Mouse (Mus musculus) embryonic fibroblast, embryonic 13.5 days (primary cell): ENCODE measurements around the gene Ears2. TPM values are rescaled to one million over a fixed set of nuclear protein-coding genes. Genes with fewer than 3 reads are reported as not detected.
"Not testable (repeated sequence)": the region's sequence is repeated elsewhere in the genome, so short reads cannot be mapped to it uniquely, and the experiment has no call there.

Source experiments
- H3K27ac ChIP-seq: 2 replicates; pipeline ENCODE4 v1.5.1; 2012; ENCODE audit warnings: low read length, control low read depth, inconsistent platforms; ENCODE audit not compliant: insufficient read depth
- H3K4me1 ChIP-seq: 2 replicates; pipeline ENCODE4 v1.6.1; 2011; ENCODE audit warnings: low read length; ENCODE audit not compliant: control insufficient read depth, insufficient read depth
- H3K4me3 ChIP-seq: 2 replicates; pipeline ENCODE4 v1.5.1; 2011; ENCODE audit warnings: mild to moderate bottlenecking, control low read depth, low read length; ENCODE audit not compliant: insufficient read depth
- CTCF ChIP-seq: IDR thresholded peaks from 2 replicates; pipeline ENCODE4 v1.5.1; 2011; ENCODE audit warnings: mild to moderate bottlenecking, control low read depth, low read length, moderate library complexity, borderline replicate concordance; ENCODE audit not compliant: insufficient read depth
- POLR2A ChIP-seq: IDR thresholded peaks from 2 replicates; pipeline ENCODE4 v1.6.1; 2011; ENCODE audit warnings: low read depth, mild to moderate bottlenecking, control low read depth, low read length, moderate library complexity
- polyA plus RNA-seq: library from polyadenylated mRNA; stranded (reverse); fragments of >200 nt; gene quantifications from 2 replicates; pipeline ENCODE4 v1.2.4, GENCODE M21; 2011; ENCODE audit warnings: low read depth; ENCODE audit not compliant: missing spikeins, insufficient read length

The Ears2 gene
- 4.0 and 4.2 TPM in 2 replicates for polyA plus RNA-seq

DNA sequence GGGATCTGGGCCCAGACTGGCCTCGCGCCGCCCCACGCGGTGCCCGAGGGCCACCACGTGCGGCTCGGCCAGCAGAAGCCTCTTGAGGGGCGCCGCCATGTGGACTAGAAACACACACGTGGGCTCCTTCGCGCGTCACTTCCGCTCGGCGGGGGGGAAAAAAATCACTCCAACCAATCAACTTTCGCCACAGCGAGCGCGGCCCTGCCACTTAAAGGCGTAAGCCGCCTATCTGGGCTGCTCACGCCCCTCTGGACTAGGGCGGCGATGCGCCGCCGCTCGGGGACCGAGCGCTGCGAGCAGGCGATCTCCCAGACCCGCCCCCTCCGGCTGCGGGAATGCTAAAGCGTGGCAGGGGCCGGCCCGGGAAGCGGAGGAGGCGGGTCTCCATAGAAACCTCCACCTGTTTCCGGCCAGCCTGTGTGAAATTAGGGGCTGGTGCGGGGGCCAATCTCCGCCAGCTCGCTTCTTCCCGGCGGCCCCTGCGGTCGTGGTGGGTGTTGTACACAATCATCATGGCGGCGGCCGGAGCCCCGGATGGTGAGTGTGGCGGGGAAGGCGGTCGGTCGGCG, at the start of gene Ears2, which contains the start of gene Ubfd1:
TSS of gene Ears2 (minus strand) at position 319 of the 572 bp plus-strand sequence.
TSS of gene Ubfd1 (plus strand) at position 231 of the 572 bp plus-strand sequence.
- Histone ChIP-seq H3K4me3 (peak within 1 kb of the TSS; percentile 99), H3K4me1 (peaks cover 9% of the 10 kb centered on the region), H3K27ac (peak within 1 kb of the TSS; percentile 91)
- peak; percentile 74 for TF ChIP-seq POLR2A
- no peak for TF ChIP-seq CTCF

- H3K27ac ChIP-seq, result no peak overlapping the region
- no peaks in the 10 kb centered on the region for H3K4me1 ChIP-seq
- no peak for TF ChIP-seq POLR2A
- H3K4me3 ChIP-seq, result no peak overlapping the region
These were observed 41.1 kb upstream of the Ears2 start for GRCm38 (mm10) chr7:122108206-122108605.

- Histone ChIP-seq H3K4me1 (peaks cover 6% of the 10 kb centered on the region), H3K4me3 (peak within 1 kb of the TSS; percentile 99), H3K27ac (no peak within 1 kb of the TSS)
- peak; percentile 61 for TF ChIP-seq POLR2A
- TF ChIP-seq CTCF, result peak; percentile 41; the same call in 1 of the 2 replicates
These were observed 34.7 kb upstream of the Ears2 start, which contains the start of gene Ndufab1 for GRCm38 (mm10) chr7:122101747-122102244. Gene Ndufab1 (minus strand): TSS chr7:122101886.

GRCm38 (mm10) chr7:122101014-122101746, 34.1 kb upstream of the Ears2 start:
- not testable (repeated sequence) for H3K4me1 ChIP-seq, H3K27ac ChIP-seq
- peak overlapping the region; percentile 99 for H3K4me3 ChIP-seq

DNA sequence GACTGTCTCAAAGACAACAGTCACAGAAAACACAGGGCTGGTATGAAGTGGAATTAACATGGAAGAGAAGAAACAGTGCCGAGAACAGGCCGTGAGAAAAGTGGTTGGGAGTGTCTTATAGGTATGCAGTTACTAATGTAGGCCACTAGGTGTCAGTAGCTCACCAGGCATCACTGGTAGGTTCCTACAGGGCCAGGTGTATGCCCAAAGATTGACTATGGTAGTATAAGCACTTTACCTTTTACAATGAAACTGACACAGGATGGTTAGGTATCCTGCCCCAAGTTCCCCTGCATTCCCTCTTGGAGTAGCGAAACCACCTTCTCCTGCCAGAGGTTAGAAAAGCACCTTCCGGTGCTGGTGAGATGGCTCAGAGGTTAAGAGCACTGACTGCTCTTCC, 32.2 kb upstream of the Ears2 start:
- no peak overlapping the region for H3K27ac ChIP-seq
- peak; percentile 37; the same call in 1 of the 2 replicates for TF ChIP-seq CTCF
- no peak for TF ChIP-seq POLR2A
- H3K4me1 ChIP-seq, result peaks cover 6% of the 10 kb centered on the region
- H3K4me3 ChIP-seq, result no peak overlapping the region

- Histone ChIP-seq H3K4me3 (no peak overlapping the region), H3K4me1 (peaks cover 6% of the 10 kb centered on the region), H3K27ac (no peak overlapping the region)
- TF ChIP-seq POLR2A, result no peak
- no peak for TF ChIP-seq CTCF
These were observed 30.9 kb upstream of the Ears2 start for GRCm38 (mm10) chr7:122098009-122098408.

- no peak overlapping the region for H3K27ac ChIP-seq
- H3K4me1 ChIP-seq, result peaks cover 2% of the 10 kb centered on the region
These were observed 27.7 kb upstream of the Ears2 start for GRCm38 (mm10) chr7:122094564-122095330.

DNA sequence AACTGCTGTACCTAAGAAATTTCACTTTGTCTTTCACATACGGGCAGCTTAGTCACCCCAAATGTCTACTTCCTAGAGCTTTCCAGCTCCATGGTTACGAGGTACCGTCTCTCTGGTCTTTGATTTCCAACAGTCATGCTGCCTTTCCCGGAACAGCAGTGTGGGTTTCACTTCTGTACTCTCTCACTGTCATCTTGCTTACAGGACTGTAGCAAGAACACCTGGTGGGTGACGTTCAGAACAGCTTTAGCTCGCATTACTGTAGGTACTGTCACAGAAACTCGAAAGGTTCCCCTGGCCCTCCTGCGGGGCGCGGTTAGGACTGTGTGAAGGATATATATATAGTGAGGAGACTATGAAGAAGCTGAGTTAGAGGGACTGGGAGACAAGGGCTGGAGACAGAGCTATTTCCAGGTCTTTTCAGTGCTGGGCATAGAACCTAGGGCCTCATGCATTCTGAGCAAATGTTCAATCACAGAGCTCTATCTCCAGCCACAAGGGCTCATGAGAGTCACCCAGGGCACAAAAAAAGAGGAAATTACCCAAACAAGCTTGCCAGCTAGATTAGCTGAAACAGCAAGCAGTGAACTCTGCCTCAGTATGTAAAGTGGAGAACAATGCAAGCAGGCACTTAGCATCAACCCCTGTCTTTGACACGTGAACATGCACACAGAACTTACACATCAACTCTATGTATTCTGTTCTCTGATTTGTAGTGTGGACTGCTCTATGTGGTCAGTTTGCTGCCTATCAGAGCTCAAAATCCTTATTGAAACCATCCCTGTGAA, 20.3 kb upstream of the Ears2 start:
- no peak overlapping the region for H3K4me3 ChIP-seq
- H3K27ac ChIP-seq, result no peak overlapping the region
- H3K4me1 ChIP-seq, result no peaks in the 10 kb centered on the region
- TF ChIP-seq CTCF (no peak), POLR2A (no peak)

More at GRCm38 (mm10) chr7:122094564-122095330, 27.7 kb upstream of the Ears2 start:
- TF ChIP-seq CTCF, result no peak
- TF ChIP-seq POLR2A, result no peak
- no peak overlapping the region for H3K4me3 ChIP-seq

GRCm38 (mm10) chr7:122081071-122081470, 14.0 kb upstream of the Ears2 start:
- Histone ChIP-seq H3K4me1 (no peaks in the 10 kb centered on the region), H3K4me3 (no peak overlapping the region), H3K27ac (no peak overlapping the region)
- no peak for TF ChIP-seq POLR2A
- no peak for TF ChIP-seq CTCF
